Mouse (Mus musculus): ENCODE results near the gene Acpp.

Acpp gene

DNA sequence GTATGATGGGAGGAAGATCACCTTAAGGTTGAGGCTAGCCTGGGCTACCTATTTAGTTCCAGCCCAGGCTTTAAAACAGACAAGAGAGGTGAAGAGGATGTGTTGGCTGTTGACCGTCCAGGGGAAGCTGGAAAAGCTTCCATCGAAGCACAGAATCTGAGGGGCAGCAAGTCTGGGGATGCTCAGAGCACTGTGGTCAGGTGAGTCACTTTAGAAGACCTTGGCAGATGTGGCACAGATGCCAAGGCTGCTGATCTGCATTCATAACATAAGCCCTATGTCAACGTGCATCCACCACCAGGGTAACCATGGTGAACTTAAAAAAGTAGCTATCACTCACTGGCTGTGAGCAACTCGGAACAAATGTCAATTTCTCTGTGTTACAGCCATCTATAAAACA, 85.9 kb downstream of the Acpp start:
- no peak for DNase-seq (ENCODE audit: low spot score in 2 of 2)

DNA sequence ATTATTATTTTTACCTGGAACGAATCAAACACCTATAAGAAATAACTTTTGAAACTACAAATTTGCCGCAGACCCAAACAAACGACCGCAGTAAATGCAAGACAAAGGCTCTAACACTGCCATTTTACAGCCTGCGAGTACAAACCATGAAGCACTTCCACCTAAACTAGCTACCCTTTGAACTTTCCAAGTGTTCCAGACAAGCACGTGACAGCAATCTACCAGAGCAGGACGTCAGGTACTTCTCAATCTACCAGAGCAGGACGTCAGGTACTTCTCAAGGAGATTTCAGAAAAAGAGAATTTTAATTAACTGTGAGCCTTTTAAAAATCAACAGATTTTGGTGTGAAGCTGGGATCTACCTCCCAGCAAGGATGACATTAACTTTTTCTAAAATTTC, 86.4 kb downstream of the Acpp start:
- no peak for DNase-seq (ENCODE audit: low spot score in 2 of 2)

DNA sequence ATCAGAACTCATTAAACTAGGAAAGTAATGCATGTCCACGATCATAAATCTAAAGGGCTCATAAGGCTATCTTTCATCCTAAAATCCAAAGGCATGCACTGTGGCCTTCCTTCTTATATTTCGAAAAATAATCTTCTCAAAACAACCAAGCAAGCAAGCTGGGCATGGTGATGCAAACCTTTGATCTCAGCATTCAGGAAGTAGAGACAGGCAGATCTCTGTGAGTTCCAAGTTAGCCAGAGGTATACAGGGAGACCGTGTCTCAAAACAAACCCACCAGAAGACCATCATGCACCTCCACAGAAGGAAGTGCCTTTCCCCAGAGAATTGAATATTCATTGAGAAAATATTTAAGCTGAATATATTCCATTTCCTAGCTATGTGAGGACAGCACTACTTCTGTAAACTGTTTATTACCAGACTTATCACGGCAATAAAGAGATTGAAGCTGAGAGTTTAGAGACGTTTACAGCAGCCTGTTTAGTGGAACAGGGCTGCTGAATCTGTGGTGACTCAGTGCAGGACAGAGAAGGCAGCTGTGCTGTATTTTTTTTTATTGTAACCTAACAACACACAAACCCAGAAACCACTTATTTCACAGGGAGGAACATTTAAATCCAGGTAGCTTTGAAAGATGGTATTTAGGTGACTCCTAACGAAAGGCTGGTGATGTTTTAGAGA, 90.1 kb downstream of the Acpp start:
- no peak for DNase-seq (ENCODE audit: low spot score in 2 of 2)

DNA sequence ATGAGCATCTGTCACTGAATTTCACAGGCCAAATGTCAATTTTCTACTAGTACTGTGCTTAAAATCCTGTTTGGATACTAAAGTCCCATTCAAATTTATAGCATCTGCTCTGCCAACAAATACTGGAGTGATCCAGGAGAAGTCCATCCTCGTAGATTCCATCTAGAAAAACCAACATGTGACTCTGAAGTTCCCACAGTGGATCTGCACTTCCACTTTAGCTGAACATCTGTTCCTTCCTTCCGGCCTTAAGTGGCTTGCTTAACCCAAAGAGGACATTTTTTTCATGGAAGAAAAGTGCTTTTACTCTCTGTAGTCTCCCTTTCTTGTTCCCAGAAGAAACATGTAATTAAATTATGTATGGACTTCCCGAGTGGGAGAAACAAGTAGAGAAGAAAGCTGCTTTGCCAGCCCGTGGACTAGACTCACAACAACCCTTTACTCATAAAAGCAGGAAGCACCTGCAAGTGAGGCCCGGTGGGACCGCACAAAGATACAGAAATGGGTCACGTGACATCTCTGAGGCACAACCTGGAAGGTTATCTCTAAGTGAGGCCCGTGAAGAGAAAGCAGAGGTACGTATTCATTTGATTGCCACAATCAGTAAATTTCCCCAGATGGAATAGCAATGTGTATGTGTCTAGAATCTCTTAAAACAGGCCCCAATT, 93.6 kb downstream of the Acpp start:
- no peak for DNase-seq (ENCODE audit: low spot score in 2 of 2)

DNA sequence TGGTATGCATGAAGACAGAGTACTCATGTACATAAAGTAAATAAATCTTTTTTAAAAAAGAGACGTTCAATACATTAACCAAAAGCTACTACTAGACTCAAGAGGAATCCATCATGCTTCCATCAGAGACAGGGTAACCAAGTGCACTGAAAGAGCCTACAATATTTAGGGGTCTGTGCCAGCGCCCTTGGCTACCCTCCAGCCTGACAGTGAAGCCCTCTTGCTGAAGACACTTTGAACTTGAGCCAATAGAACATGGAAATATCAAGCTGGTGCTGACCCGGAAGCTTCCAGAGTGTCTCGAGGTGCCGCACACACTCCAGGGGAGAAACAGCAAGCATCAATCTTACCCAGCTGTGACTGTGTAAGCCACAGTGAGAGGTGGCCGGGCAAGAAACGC, 97.4 kb downstream of the Acpp start:
- no peak for DNase-seq (ENCODE audit: low spot score in 2 of 2)

DNA sequence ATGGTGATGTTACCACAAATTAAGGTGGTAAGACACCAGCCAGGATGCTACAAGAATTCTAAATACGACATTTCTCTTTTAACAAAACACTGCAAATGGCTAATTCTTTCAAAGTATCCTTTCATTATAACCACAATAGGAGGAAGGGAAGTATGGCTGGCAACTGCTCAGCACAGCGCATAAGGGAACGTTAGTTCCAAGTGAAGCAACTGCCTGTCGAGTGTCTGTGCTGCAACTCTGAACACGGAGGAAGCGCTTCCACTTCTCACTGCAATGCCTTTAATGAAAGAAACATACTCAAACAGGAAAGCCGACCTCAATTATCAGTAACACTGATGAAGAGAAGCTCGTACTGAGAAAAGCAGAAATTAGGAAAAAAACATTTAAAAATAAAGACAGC, 98.5 kb downstream of the Acpp start:
- DNase-seq (ENCODE audit: low spot score in 2 of 2): no peak

All from urinary bladder, postnatal 36 days (tissue).